Mouse (Mus musculus) heart, postnatal 14 days (tissue): ENCODE data around the gene Gpc1. TPM values are rescaled to one million over a fixed set of nuclear protein-coding genes. Genes with fewer than 3 reads are reported as not detected.

Experiments used
- microRNA-seq, 2 experiments: library from miRNA; unstranded; fragments of <30 nt; microRNA quantifications; one replicate each; pipeline ENCODE4 v1.2.0; 2021 to 2022
- total RNA-seq, 2 experiments: library from RNA; stranded (reverse); gene quantifications; 2 replicates each; pipeline ENCODE4 v1.2.3; 2021

Gpc1 gene
- total RNA-seq, 2 experiments from 2014 or later, result 222 to 238 TPM

Small RNA genes lying within 50 kb of the gene (microRNA-seq; reads per million reads assigned to microRNA genes)
- 9,369 to 14,103 reads per million in 2 experiments for gene Mir149

Other genes with a start within 250 kb of the Gpc1 start
- gene Olfr1412, start 245.9 kb upstream of the Gpc1 start, total RNA-seq, result not detected
- gene Olfr1411, start 237.2 kb upstream of the Gpc1 start, total RNA-seq, result not detected
- gene Olfr1410, start 225.9 kb upstream of the Gpc1 start, total RNA-seq, result not detected
- not detected for gene Olfr12, start 213.9 kb upstream of the Gpc1 start, total RNA-seq
- gene Cops9, start 189.7 kb upstream of the Gpc1 start, total RNA-seq, result 100 to 1,000 TPM; 217 to 236 TPM
- not detected for gene Otos, start 182.8 kb upstream of the Gpc1 start, total RNA-seq
- gene Ankmy1, start 71.3 kb downstream of the Gpc1 start, total RNA-seq, result under 1 TPM; 0.14 to 0.20 TPM
- 10 to 100 TPM; 10.7 to 12.6 TPM for gene Dusp28, start 75.3 kb downstream of the Gpc1 start, total RNA-seq
- gene Rnpepl1, start 79.1 kb downstream of the Gpc1 start, total RNA-seq, result 10 to 100 TPM; 68.3 to 76.0 TPM
- 1 to 10 TPM; 7.5 to 9.6 TPM for gene Capn10, start 102.7 kb downstream of the Gpc1 start, total RNA-seq
- under 1 TPM; 0.48 to 0.61 TPM for gene Gpr35, start 119.2 kb downstream of the Gpc1 start, total RNA-seq
- not detected for gene Aqp12, start 174.7 kb downstream of the Gpc1 start, total RNA-seq